Mouse (Mus musculus): ENCODE data around the gene Krtap1-5. TPM values are rescaled to one million over a fixed set of nuclear protein-coding genes. Genes with fewer than 3 reads are reported as not detected.
"Not testable (repeated sequence)": the region's sequence is repeated elsewhere in the genome, so short reads cannot be mapped to it uniquely, and the experiment has no call there.

Gene Krtap1-5
- polyA plus RNA-seq (2015; fragmentation: Nextera tagmentation; extraction: Ambion mirVana) = not detected in 2 replicates

GRCm38 (mm10) chr11:99580636-99581035 is at the start of gene Krtap1-5:
Gene Krtap1-5 (minus strand): TSS chr11:99581016.
- Histone ChIP-seq H3K4me2 (ENCODE audit: low read depth, low read length) (no peak within 1 kb of the TSS), H3K27me3 (ENCODE audit: control insufficient read depth, insufficient read depth, low read depth, low read length) (no peaks in the 10 kb centered on the region), H3K27ac (ENCODE audit: low read length) (no peak within 1 kb of the TSS), H3K9me3 (ENCODE audit: control insufficient read depth, low read length) (no peaks in the 10 kb centered on the region), H3K4me3 (ENCODE audit: low read length) (no peak within 1 kb of the TSS), H3K4me1 (replicated peaks; ENCODE audit: control insufficient read depth, insufficient read depth, low read length) (no peaks in the 10 kb centered on the region), H3K36me3 (ENCODE audit: control insufficient read depth, insufficient read depth, low read length) (no peaks in the 10 kb centered on the region), H3K9ac (ENCODE audit: low read length) (no peak within 1 kb of the TSS)
- no peak for ATAC-seq (ENCODE audit: low read depth)
- 83% methylated on average over 6 of the region's 6 CpGs for whole genome bisulfite sequencing

- 75% methylated on average over 4 of the region's 4 CpGs for WGBS
- H3K4me3 ChIP-seq (ENCODE audit: low read length) = no peak within 1 kb of the TSS
- H3K4me1 ChIP-seq (replicated peaks; ENCODE audit: control insufficient read depth, insufficient read depth, low read length) = no peaks in the 10 kb centered on the region
- no peaks in the 10 kb centered on the region for H3K9me3 ChIP-seq (ENCODE audit: control insufficient read depth, low read length)
- no peak within 1 kb of the TSS for H3K27ac ChIP-seq (ENCODE audit: low read length)
- no peaks in the 10 kb centered on the region for H3K36me3 ChIP-seq (ENCODE audit: control insufficient read depth, insufficient read depth, low read length)
- H3K4me2 ChIP-seq (ENCODE audit: low read depth, low read length) = no peak within 1 kb of the TSS
- H3K9ac ChIP-seq (ENCODE audit: low read length) = no peak within 1 kb of the TSS
- no peak for ATAC-seq (ENCODE audit: low read depth)
- H3K27me3 ChIP-seq (ENCODE audit: control insufficient read depth, insufficient read depth, low read depth, low read length) = no peaks in the 10 kb centered on the region
Observed at GRCm38 (mm10) chr11:99628138-99628537, 47.3 kb upstream of the Krtap1-5 start, which contains the start of gene Krtap4-1. Gene Krtap4-1 (minus strand): TSS chr11:99628238.

DNA sequence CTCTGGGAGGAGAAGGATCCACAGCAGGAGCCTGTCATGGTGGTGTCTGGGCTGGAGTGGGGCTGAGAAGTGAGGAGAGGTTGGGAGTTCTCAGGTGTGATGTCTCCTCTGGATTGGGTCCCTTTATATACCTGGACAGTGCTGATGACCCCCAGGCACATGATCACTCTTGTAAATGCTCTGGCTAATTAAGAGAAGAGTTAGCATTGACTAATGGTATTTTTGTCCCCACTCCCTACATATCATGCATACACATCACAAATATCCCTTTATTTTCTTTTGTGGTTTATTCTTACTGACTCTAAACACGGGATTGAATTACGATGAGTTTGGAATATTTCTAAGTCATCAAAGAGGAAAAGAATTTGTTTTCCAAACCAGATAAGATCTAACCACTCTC is 39.5 kb upstream of the Krtap1-5 start, which contains the start of gene Gm11562:
Gm11562 (minus strand) TSS at position 101 of the 400 bp plus-strand sequence.
- Histone ChIP-seq H3K36me3 (ENCODE audit: control insufficient read depth, insufficient read depth, low read length) (no peaks in the 10 kb centered on the region), H3K4me2 (ENCODE audit: low read depth, low read length) (no peak within 1 kb of the TSS), H3K9me3 (ENCODE audit: control insufficient read depth, low read length) (no peaks in the 10 kb centered on the region), H3K27me3 (ENCODE audit: control insufficient read depth, insufficient read depth, low read depth, low read length) (no peaks in the 10 kb centered on the region), H3K4me3 (ENCODE audit: low read length) (no peak within 1 kb of the TSS), H3K27ac (ENCODE audit: low read length) (no peak within 1 kb of the TSS), H3K9ac (ENCODE audit: low read length) (no peak within 1 kb of the TSS), H3K4me1 (replicated peaks; ENCODE audit: control insufficient read depth, insufficient read depth, low read length) (no peaks in the 10 kb centered on the region)
- 62% methylated on average over 2 of the region's 2 CpGs for WGBS
- ATAC-seq (ENCODE audit: low read depth) = no peak

DNA sequence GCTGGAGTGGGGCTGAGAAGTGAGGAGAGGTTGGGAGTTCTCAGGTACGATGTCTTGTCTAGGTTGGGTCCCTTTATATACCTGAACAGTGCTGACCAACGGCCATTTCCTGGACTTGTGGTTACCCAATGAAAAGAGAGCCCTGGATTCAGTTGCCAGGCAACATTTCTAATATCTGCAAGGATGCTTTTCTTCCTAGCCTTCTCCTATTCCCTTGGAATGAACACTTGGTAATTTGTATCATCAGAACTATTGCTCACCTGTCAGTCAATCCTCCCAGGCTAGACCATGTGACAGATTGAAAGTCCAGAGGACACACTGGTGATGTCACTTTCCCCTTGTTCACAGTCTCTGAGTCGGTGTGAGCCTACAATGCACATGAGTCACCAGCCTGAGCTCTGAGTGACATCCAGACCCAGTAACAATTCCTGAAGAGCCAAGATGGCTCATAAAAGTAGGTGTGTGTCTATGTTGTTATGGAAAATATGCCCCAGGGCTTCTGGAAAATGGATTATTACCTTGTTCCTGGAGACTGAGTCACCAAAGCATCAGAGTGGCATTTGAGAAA is 34.1 kb upstream of the Krtap1-5 start, which contains the start of gene Krtap2-4:
Krtap2-4 (minus strand) TSS at position 51 of the 568 bp plus-strand sequence.
- Histone ChIP-seq H3K4me2 (ENCODE audit: low read depth, low read length) (no peak within 1 kb of the TSS), H3K9ac (ENCODE audit: low read length) (no peak within 1 kb of the TSS), H3K4me1 (replicated peaks; ENCODE audit: control insufficient read depth, insufficient read depth, low read length) (no peaks in the 10 kb centered on the region), H3K27ac (ENCODE audit: low read length) (no peak within 1 kb of the TSS), H3K36me3 (ENCODE audit: control insufficient read depth, insufficient read depth, low read length) (no peaks in the 10 kb centered on the region), H3K4me3 (ENCODE audit: low read length) (no peak within 1 kb of the TSS), H3K27me3 (ENCODE audit: control insufficient read depth, insufficient read depth, low read depth, low read length) (no peaks in the 10 kb centered on the region), H3K9me3 (ENCODE audit: control insufficient read depth, low read length) (no peaks in the 10 kb centered on the region)
- WGBS = 45% methylated on average over 3 of the region's 3 CpGs
- no peak for ATAC-seq (ENCODE audit: low read depth)

GRCm38 (mm10) chr11:99610089-99610488 is 29.3 kb upstream of the Krtap1-5 start, which contains the start of gene Gm11937:
Gene Gm11937 (minus strand): TSS chr11:99610189.
- H3K4me3 ChIP-seq (ENCODE audit: low read length); H3K4me1 ChIP-seq (replicated peaks; ENCODE audit: control insufficient read depth, insufficient read depth, low read length); H3K36me3 ChIP-seq (ENCODE audit: control insufficient read depth, insufficient read depth, low read length); H3K9ac ChIP-seq (ENCODE audit: low read length); H3K9me3 ChIP-seq (ENCODE audit: control insufficient read depth, low read length); H3K27me3 ChIP-seq (ENCODE audit: control insufficient read depth, insufficient read depth, low read depth, low read length); H3K4me2 ChIP-seq (ENCODE audit: low read depth, low read length); ATAC-seq (ENCODE audit: low read depth); H3K27ac ChIP-seq (ENCODE audit: low read length): not testable (repeated sequence)
- WGBS = 73% methylated on average over 1 of the region's 2 CpGs

DNA sequence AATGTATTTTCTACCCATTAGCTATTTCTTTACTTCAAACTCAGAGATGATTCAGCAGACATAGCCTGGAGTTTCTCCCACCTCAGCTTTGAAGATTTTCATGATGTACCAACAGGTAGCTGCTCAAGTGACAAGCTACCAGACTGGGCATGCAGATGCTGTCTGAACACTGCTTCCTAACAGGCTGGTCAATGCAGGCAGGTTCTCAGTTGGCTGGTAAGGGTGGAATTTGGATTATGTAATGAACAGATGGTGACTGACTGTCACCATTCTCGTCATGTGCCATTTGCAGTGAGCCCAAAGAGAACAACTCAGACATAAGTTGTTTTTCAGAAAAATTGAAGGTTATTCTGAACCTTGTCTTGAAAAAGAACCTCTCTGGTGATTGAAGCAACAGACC is 28.3 kb upstream of the Krtap1-5 start:
- Histone ChIP-seq H3K27ac (ENCODE audit: low read length) (no peak overlapping the region), H3K9ac (ENCODE audit: low read length) (no peak overlapping the region), H3K4me3 (ENCODE audit: low read length) (no peak overlapping the region), H3K4me2 (ENCODE audit: low read depth, low read length) (no peak overlapping the region), H3K27me3 (ENCODE audit: control insufficient read depth, insufficient read depth, low read depth, low read length) (no peaks in the 10 kb centered on the region), H3K9me3 (ENCODE audit: control insufficient read depth, low read length) (no peaks in the 10 kb centered on the region), H3K36me3 (ENCODE audit: control insufficient read depth, insufficient read depth, low read length) (no peaks in the 10 kb centered on the region), H3K4me1 (replicated peaks; ENCODE audit: control insufficient read depth, insufficient read depth, low read length) (no peaks in the 10 kb centered on the region)
- 53% methylated on average over 1 of the region's 1 CpGs for WGBS
- no peak for ATAC-seq (ENCODE audit: low read depth)

- WGBS = 50% methylated on average over 1 of the region's 1 CpGs
- not testable (repeated sequence) for H3K9ac ChIP-seq (ENCODE audit: low read length); ATAC-seq (ENCODE audit: low read depth); H3K27ac ChIP-seq (ENCODE audit: low read length); H3K9me3 ChIP-seq (ENCODE audit: control insufficient read depth, low read length); H3K4me1 ChIP-seq (replicated peaks; ENCODE audit: control insufficient read depth, insufficient read depth, low read length); H3K4me3 ChIP-seq (ENCODE audit: low read length); H3K4me2 ChIP-seq (ENCODE audit: low read depth, low read length); H3K27me3 ChIP-seq (ENCODE audit: control insufficient read depth, insufficient read depth, low read depth, low read length); H3K36me3 ChIP-seq (ENCODE audit: control insufficient read depth, insufficient read depth, low read length)
Observed at GRCm38 (mm10) chr11:99603208-99603607, 22.4 kb upstream of the Krtap1-5 start, which contains the start of gene Gm11938. Gene Gm11938 (minus strand): TSS chr11:99603308.

DNA sequence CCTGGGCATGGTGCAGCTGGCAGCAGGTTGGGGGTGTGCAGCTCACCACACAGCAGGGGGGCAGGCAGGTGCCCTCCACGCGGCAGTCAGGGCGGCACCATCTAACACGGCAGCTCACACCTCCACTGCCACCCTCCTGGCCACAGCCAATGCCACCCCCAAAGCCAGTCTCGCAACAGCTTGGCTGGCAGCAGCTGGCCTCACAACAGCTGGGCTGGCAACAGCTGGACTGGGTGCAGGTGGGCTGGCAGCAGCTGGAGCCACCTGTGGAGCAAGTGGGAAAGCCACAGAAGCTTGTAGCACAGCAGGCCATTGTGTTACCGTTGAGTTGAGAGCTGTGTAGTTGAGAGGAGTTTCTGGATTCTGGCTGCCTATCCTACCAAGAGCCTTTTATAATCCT is 16.9 kb upstream of the Krtap1-5 start, which contains the start of gene Krtap9-3:
Krtap9-3 (minus strand) TSS at position 364 of the 400 bp plus-strand sequence.
- H3K4me3 ChIP-seq (ENCODE audit: low read length); H3K4me2 ChIP-seq (ENCODE audit: low read depth, low read length); H3K36me3 ChIP-seq (ENCODE audit: control insufficient read depth, insufficient read depth, low read length); H3K27ac ChIP-seq (ENCODE audit: low read length); H3K4me1 ChIP-seq (replicated peaks; ENCODE audit: control insufficient read depth, insufficient read depth, low read length); H3K27me3 ChIP-seq (ENCODE audit: control insufficient read depth, insufficient read depth, low read depth, low read length); H3K9me3 ChIP-seq (ENCODE audit: control insufficient read depth, low read length); ATAC-seq (ENCODE audit: low read depth); H3K9ac ChIP-seq (ENCODE audit: low read length): not testable (repeated sequence)
- 58% methylated on average over 6 of the region's 6 CpGs for WGBS

GRCm38 (mm10) chr11:99590981-99591380 is 10.2 kb upstream of the Krtap1-5 start, which contains the start of gene Krtap1-3:
Gene Krtap1-3 (minus strand): TSS chr11:99591339.
- H3K4me1 ChIP-seq (replicated peaks; ENCODE audit: control insufficient read depth, insufficient read depth, low read length) = no peaks in the 10 kb centered on the region
- no peaks in the 10 kb centered on the region for H3K36me3 ChIP-seq (ENCODE audit: control insufficient read depth, insufficient read depth, low read length)
- no peak within 1 kb of the TSS for H3K9ac ChIP-seq (ENCODE audit: low read length)
- ATAC-seq (ENCODE audit: low read depth) = no peak
- H3K4me2 ChIP-seq (ENCODE audit: low read depth, low read length) = no peak within 1 kb of the TSS
- no peak within 1 kb of the TSS for H3K4me3 ChIP-seq (ENCODE audit: low read length)
- no peak within 1 kb of the TSS for H3K27ac ChIP-seq (ENCODE audit: low read length)
- no peaks in the 10 kb centered on the region for H3K27me3 ChIP-seq (ENCODE audit: control insufficient read depth, insufficient read depth, low read depth, low read length)
- no peaks in the 10 kb centered on the region for H3K9me3 ChIP-seq (ENCODE audit: control insufficient read depth, low read length)
- WGBS = 69% methylated on average over 6 of the region's 6 CpGs
